Mouse (Mus musculus) c-Kit-negative CD71-positive TER-119-positive erythroid progenitor cells, embryonic 14.5 days (primary cell): ENCODE data around the gene Gm10945.

Experiments used
- DNase-seq: peaks from one replicate; pipeline ENCODE4 v3.0.0-alpha.2; 2013; ENCODE audit warnings: low read depth, low spot score

The Gm10945 gene

DNA sequence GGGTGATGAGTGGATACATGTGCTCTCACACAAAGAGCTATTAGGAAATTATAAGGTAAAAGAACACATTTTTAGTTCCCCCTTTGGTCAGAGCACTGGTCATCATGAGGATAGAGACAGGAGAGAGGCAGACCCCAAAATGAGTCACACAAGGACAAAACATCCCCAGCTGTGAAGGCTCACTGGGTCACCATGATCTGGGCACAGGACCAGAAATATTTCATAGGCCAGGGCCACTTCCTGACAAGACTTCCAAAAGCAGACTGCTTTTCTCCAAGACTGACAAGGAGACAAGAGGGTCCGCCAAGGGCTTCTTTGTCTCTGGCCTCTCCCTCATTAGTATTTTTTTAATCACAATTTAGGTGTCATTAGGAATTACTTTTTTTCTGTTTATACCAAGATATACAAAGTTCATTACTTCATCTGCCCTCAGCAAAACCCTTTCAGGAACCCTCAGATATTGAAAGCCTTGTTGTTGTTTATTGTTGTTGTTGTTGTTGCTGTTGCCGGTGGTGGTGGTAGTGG, at the start of gene Gm10945:
Gene Gm10945 (minus strand): TSS at position 475 of the 525 bp plus-strand sequence.
- DNase-seq = no peak

GRCm38 (mm10) chr10:6790226-6790625, 28.7 kb upstream of the Gm10945 start:
- DNase-seq = no peak

- DNase-seq = no peak
Observed at GRCm38 (mm10) chr10:6788517-6789237, 27.1 kb upstream of the Gm10945 start.

DNA sequence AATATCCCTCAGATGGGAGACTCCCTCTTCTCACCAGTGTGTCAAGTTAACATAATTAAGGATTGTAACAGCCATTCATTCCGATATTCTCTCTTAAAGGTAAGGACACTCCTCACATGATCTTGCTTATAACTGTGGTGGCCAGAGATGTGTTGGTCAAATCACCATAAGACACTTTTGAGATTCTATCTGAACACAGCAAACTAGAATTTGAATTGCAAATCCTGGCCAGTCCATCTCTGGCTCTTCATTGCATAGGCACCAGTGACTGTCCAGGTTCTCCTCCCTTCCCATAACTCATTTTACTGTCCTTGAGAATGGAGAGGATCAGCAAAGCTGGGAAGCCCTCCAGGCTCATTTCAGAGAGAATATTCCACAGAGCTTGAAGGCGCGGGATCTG, 3.4 kb downstream of the Gm10945 start, which contains the start of gene Oprm1:
Gene Oprm1 (plus strand): TSS at position 301 of the 400 bp plus-strand sequence.
- no peak for DNase-seq

DNA sequence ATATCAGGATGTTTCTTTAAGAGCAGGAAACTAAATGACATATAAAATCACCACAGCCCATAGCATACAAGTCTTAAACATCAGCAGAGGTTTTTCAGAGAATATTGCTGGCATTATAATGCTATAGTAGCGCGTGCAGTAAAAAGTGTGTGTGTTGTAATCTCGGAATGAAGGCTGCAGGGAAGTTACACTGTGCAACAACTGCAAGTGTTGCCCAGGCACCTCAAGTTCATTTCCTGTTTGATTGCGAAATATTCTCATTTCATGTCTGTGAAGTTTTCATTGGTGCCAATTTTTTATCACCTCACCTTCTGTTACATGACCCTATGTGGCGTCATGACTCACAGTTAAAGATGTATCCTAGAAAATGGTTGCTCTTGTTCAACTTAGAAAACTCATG, 8.2 kb downstream of the Gm10945 start:
- no peak for DNase-seq

- no peak for DNase-seq
Observed at GRCm38 (mm10) chr10:6728469-6728868, 33.1 kb downstream of the Gm10945 start.

DNA sequence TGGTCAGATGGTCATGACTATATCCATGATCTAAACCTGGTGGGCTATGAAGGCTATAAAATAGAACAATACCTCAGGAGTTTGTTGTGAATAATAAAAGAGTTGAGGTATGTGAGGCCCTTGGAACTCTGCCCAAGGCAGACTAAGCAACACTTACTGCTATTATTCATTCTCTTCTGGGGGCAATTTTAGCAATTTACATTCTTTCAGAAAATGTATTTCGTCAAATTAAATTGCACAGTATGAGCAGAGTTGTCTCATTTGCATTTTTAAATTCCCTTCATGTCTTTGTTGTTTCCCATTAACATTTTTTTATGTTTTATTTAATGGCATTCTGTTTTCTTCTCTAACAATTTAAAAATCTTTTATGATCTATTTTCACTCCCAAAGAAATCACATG, 37.8 kb downstream of the Gm10945 start:
- DNase-seq = no peak

DNA sequence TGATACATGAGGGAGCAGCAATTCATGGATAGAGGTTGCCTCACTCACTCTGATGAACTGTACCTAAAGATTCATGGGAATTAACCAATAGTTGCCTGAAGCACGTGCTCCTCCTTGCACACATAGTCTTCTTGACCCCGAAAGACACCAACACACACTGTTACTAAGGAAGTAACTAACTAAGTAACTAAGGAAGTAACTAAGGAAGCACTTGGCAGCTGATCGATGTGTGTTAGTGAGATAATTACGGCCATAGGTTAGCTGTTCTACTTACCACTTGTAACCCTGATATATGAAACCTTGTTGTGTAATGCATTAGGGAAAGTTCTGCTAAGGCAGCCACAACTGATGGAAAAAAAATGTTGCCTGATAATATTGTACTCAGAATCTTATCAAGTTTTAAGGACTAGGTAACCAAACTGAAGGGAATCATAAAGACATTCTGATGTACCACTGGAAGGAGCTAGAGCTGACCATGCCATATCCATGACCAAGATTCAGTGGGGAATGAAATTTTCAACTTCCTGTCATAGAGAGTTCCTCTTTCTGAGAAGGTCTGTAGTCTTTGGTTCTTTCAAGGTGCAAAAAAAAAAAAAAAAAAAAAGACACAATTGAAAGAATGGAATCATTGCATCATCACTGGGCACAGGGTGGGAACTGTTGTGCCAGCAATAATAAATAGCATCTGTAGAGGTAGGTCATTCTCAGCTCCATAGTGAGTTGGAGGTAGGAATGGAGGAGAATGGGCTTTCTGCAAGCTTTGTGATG, 44.2 kb downstream of the Gm10945 start:
- no peak for DNase-seq

DNA sequence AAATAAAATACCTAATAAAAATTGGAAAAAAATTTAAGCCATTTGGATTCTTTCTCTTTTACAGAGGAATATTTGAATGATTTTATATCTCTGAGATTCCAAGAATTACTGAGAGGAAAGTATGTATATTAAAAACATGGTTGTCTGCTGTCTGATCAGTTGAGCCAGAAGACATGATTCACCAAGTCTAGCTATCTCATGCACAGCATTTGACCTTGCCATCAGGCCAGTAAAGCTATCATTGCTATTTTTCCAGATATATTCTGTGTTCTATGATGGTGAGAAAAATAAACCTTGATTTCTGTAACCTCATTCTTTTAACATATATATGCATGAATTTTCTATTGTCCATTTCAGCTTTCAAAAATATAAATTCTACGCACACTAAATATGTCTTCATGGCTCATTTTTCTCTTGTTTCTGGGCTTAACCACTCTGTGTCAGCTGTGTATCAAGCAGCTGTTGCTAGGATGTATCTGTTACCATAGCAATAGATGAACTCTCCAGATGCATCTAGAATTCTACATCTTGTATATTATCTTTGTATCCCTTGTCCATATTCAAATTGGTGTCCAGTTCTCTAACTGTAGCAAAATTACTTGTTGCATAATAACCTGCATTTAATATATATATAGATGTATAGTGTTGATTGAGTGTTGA, 56.2 kb downstream of the Gm10945 start:
- DNase-seq = no peak

DNA sequence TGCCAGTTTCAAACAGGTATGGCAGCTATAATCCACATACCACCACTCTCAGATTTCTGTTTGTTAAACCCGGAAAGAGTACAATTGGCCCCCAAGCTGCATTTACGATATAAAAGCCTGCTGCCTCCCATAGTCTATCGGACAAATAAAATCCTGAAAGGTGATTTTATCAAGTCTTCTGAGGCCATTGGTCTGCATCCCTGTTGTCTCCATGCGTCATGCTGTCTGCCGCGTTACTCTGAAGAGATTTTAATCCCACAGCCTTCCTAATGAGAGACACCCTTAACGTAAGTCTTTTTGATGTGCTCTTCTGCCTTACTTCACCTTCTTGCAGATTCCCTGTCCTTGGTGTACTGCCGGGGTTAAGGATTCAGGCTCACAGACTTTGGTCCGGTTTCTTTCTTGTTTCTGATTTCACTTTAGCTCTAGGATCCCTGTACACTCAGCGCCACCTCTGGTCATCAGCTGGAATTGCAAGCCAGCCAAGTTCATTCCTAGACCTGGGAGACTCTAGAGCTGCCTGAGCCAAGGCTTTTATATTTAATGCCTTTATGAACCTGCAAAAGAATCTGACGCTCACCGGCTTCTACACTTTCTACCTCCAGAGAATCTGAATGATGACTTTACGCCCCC, 67.2 kb downstream of the Gm10945 start:
- no peak for DNase-seq
